Mouse (Mus musculus) forebrain, embryonic 11.5 days (tissue): Measurements from ENCODE around the gene Gja5. TPM values are rescaled to one million over a fixed set of nuclear protein-coding genes. Genes with fewer than 3 reads are reported as not detected.
"Not testable (repeated sequence)": the region's sequence is repeated elsewhere in the genome, so short reads cannot be mapped to it uniquely, and the experiment has no call there.

ENCODE experiments used
- ATAC-seq: fragments of 200-750 bp; cut with Nextera tagmentation; replicated peaks from 2 replicates; pipeline ENCODE4 v1.8.0; 2017; ENCODE audit warnings: moderate TSS enrichment; ENCODE audit not compliant: low FRiP score
- DNase-seq: peaks from one replicate; pipeline ENCODE4 v3.0.0-alpha.2; 2017; ENCODE audit warnings: low spot score
- H3K27ac ChIP-seq: fragments of 300-500 bp; sonication (generic); 2 replicates; pipeline ENCODE4 v1.5.1; 2014; ENCODE audit warnings: low read depth, low read length
- H3K27me3 ChIP-seq: fragments of 300-500 bp; sonication (generic); 2 replicates; pipeline ENCODE4 v1.6.1; 2014; ENCODE audit warnings: mild to moderate bottlenecking, low read length, mixed read lengths; ENCODE audit not compliant: control insufficient read depth, insufficient read depth
- H3K36me3 ChIP-seq: fragments of 300-500 bp; sonication (generic); 2 replicates; pipeline ENCODE4 v1.6.1; 2014; ENCODE audit warnings: mild to moderate bottlenecking, low read length, moderate library complexity, mixed read lengths; ENCODE audit not compliant: control insufficient read depth, insufficient read depth
- H3K4me1 ChIP-seq: fragments of 300-500 bp; sonication (generic); replicated peaks from 2 replicates; pipeline ENCODE4 v1.6.1; 2014; ENCODE audit warnings: low read length, mixed read lengths; ENCODE audit not compliant: control insufficient read depth, insufficient read depth
- H3K4me2 ChIP-seq: fragments of 300-500 bp; sonication (generic); 2 replicates; pipeline ENCODE4 v1.6.1; 2014; ENCODE audit warnings: low read depth, mild to moderate bottlenecking, low read length, moderate library complexity, mixed read lengths; ENCODE audit not compliant: severe bottlenecking
- H3K4me3 ChIP-seq: fragments of 300-500 bp; sonication (generic); 2 replicates; pipeline ENCODE4 v1.5.1; 2014; ENCODE audit warnings: low read depth, low read length
- H3K9ac ChIP-seq: fragments of 300-500 bp; sonication (generic); 2 replicates; pipeline ENCODE4 v1.6.1; 2014; ENCODE audit warnings: low read length
- H3K9me3 ChIP-seq: fragments of 300-500 bp; sonication (generic); 2 replicates; pipeline ENCODE4 v1.6.1; 2016; ENCODE audit warnings: low read length, mixed read lengths; ENCODE audit not compliant: control insufficient read depth
- WGBS: fragments of 180-500 bp; shearing (Covaris S2); extraction: QIAGEN DNeasy Blood & Tissue Kit; methylation state at CpG from one replicate; pipeline ENCODE4 v1.1.7; 2014; 5-methylcytosine and 5-hydroxymethylcytosine counted together
- polyA plus RNA-seq: library from polyadenylated mRNA; unstranded; fragments of >200 nt; fragmentation: Nextera tagmentation; extraction: Ambion mirVana; gene quantifications from 2 replicates; pipeline ENCODE4 v1.2.1, GENCODE M21; 2014

Gja5 gene
- polyA plus RNA-seq, 1 experiment from 2014 or later, result 2.5 TPM

DNA sequence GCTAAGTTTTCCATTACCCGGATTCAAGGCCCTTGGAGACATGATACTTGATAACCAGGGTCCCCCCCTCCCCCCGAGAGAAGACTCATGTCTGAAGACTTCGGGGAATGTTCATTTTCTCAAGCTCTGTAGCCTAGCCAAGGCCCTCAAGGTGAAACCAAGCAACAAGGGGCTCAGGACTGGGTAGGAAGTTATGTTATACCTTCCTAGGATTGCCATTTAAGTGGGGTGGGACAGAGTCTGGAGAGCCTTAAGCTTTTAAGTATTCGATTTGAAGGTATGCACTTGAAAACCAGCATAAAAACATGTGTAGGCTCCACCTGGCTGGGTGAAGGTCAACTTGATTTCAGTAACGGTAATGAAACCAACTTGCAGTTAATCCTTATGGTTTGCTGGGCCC lies 154.2 kb downstream of the Gja5 start:
- no peak overlapping the region for H3K4me3 ChIP-seq
- no peak overlapping the region for H3K9ac ChIP-seq
- H3K4me2 ChIP-seq, result no peak overlapping the region
- H3K4me1 ChIP-seq, result no peaks in the 10 kb centered on the region
- no peak for ATAC-seq
- no peaks in the 10 kb centered on the region for H3K27me3 ChIP-seq
- no peaks in the 10 kb centered on the region for H3K36me3 ChIP-seq
- H3K9me3 ChIP-seq, result no peaks in the 10 kb centered on the region
- no peak overlapping the region for H3K27ac ChIP-seq
- WGBS, result 88% methylated on average over 5 of the region's 5 CpGs
- no peak for DNase-seq

- Histone ChIP-seq H3K27me3 (no peaks in the 10 kb centered on the region), H3K4me3 (no peak overlapping the region), H3K4me2 (no peak overlapping the region), H3K9me3 (no peaks in the 10 kb centered on the region), H3K36me3 (no peaks in the 10 kb centered on the region), H3K9ac (no peak overlapping the region), H3K4me1 (no peaks in the 10 kb centered on the region), H3K27ac (no peak overlapping the region)
- WGBS, result 95% methylated on average over 4 of the region's 4 CpGs
- DNase-seq (no peak), ATAC-seq (no peak)
Measured at GRCm38 (mm10) chr3:97060119-97060518, 155.6 kb downstream of the Gja5 start.

- Histone ChIP-seq H3K27ac (no peak overlapping the region), H3K36me3 (no peaks in the 10 kb centered on the region), H3K4me2 (no peak overlapping the region), H3K27me3 (no peaks in the 10 kb centered on the region), H3K4me3 (no peak overlapping the region), H3K9ac (no peak overlapping the region), H3K9me3 (no peaks in the 10 kb centered on the region), H3K4me1 (no peaks in the 10 kb centered on the region)
- WGBS, result 79% methylated on average over 5 of the region's 5 CpGs
- no peak for ATAC-seq
- DNase-seq, result no peak
Measured at GRCm38 (mm10) chr3:97062814-97063213, 158.3 kb downstream of the Gja5 start.

DNA sequence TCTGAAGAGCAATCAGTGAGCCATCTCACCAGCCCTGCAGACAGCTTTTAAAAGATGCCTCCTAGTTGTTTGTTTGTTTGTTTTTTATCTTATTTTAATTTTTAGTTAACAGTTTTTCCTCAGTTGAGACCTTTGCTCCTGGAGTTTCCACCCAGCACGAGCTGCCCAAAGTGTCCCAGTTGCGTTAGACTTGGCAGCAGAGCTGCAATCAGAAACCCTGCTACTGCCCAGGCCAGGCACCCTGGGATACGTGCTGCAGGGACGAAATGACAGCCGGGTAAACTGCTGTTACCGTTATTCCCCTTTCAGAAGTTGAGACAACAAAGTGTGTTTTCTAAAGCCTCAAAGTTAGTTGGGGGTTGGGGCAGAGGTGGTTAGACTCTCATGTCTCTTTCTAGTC lies 159.6 kb downstream of the Gja5 start:
- no peak for ATAC-seq
- Histone ChIP-seq H3K4me3 (no peak overlapping the region), H3K27ac (no peak overlapping the region), H3K27me3 (no peaks in the 10 kb centered on the region), H3K9me3 (no peaks in the 10 kb centered on the region), H3K4me2 (no peak overlapping the region), H3K36me3 (no peaks in the 10 kb centered on the region), H3K9ac (no peak overlapping the region), H3K4me1 (no peaks in the 10 kb centered on the region)
- WGBS, result 62% methylated on average over 6 of the region's 6 CpGs
- DNase-seq, result no peak

DNA sequence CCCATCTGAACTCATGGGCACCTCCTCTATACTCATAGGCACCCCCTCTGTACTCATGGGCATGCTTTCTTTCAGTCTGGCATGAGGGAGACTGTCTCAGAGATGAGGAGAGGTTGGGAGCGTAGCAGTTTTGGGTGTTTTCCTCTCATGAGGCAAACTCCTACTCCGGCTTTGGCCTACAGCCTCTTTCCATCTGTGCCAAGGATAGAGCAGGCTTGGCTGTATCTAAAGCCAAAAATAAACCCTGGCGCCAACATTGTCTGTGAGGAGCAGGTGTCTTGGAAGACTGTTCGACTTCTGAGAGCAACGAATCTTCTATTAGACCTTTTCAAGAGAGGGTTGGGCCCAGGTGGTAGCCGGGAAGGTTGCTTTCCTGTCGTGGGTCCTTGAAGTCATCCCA lies 165.1 kb downstream of the Gja5 start:
- ATAC-seq, H3K36me3 ChIP-seq, H3K4me2 ChIP-seq, H3K9me3 ChIP-seq, H3K27ac ChIP-seq, H3K4me1 ChIP-seq, DNase-seq, H3K4me3 ChIP-seq, H3K27me3 ChIP-seq, H3K9ac ChIP-seq: not testable (repeated sequence)
- 94% methylated on average over 7 of the region's 7 CpGs for WGBS

DNA sequence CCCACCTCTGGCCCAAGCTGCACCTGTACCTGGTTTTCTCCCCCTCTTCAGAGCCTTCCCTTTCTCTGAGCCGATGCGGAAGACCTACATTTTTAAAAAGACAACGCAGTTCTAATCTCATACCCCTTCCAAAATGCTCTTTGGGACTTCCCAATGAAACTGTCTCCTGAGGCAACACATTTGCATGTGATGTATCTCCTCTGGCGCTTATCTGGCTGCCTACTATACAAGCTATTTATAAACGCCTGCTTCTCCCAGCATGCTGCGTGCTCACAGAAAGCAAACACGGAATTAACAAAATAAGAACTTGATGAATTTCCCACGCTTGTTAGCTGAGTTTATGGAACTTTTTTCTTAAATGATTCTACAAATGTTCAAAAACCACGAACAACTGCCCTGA lies 167.4 kb downstream of the Gja5 start:
- ATAC-seq, DNase-seq, H3K9ac ChIP-seq, H3K9me3 ChIP-seq, H3K4me3 ChIP-seq, H3K4me2 ChIP-seq, H3K4me1 ChIP-seq, H3K36me3 ChIP-seq, H3K27me3 ChIP-seq, H3K27ac ChIP-seq: not testable (repeated sequence)
- 84% methylated on average over 9 of the region's 9 CpGs for WGBS

GRCm38 (mm10) chr3:97072361-97072760 lies 167.9 kb downstream of the Gja5 start:
- H3K36me3 ChIP-seq, ATAC-seq, H3K27ac ChIP-seq, H3K4me2 ChIP-seq, H3K4me1 ChIP-seq, DNase-seq, H3K9ac ChIP-seq, H3K4me3 ChIP-seq, H3K9me3 ChIP-seq, H3K27me3 ChIP-seq: not testable (repeated sequence)
- 82% methylated on average over 5 of the region's 5 CpGs for WGBS

DNA sequence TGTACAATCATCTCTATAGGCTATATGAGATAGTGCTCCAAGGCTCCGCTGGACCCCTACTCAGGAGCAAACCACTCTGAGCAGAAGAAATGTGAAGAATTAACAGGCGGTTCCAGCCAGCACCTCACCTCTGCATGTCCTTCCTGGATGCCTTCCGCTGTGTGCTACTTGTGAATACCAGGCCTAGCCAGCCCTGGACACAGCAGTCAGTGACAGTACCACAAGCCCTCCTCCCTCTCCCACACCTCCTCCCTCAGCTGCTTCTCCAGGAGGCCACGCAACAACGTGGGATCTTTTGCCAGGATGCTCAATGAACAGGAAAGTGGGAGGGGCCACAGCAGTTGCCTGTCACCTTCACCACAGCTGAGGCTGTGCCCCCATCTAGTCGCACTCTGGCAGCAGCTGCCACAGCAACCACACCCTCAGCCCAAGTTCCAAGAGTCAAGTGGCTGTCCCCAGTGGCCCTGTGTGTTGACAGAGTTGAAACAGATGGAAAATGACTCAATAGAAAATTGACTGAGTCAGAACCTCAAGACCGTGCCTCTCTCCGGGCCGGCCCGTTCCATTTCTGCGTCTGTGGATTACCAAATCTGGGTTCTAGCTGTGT lies 171.4 kb downstream of the Gja5 start:
- WGBS, result 32% methylated on average over 2 of the region's 11 CpGs
- DNase-seq, ATAC-seq: not testable (repeated sequence)

DNA sequence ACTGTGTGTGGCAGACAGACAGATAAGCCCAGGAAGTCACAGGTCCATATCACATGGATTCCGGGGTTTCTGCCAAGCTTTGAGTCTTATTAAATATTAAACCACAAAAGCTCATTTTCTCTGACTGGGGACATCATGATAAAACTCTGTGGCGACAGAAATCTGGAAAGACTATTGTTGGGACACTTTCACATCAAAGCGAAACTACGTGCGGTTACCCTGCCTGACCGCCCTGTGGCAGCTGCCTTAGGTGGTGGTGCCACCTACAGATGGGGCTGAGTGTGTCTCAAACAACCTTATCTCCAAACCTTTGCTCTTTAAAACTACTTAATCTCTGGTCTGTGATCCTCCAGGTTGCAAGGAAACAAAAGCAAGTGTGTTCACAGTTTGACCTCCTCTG lies 171.9 kb downstream of the Gja5 start:
- no peak overlapping the region for H3K4me3 ChIP-seq
- H3K27ac ChIP-seq, result no peak overlapping the region
- DNase-seq (no peak), ATAC-seq (no peak)
- no peak overlapping the region for H3K9ac ChIP-seq
- H3K9me3 ChIP-seq, result no peaks in the 10 kb centered on the region
- no peak overlapping the region for H3K4me2 ChIP-seq
- no peaks in the 10 kb centered on the region; the same call in 1 of the 2 replicates for H3K4me1 ChIP-seq
- no peaks in the 10 kb centered on the region for H3K27me3 ChIP-seq
- 43% methylated on average over 6 of the region's 6 CpGs for WGBS
- no peaks in the 10 kb centered on the region for H3K36me3 ChIP-seq

More for the DNA sequence above, 171.4 kb downstream of the Gja5 start:
- not testable (repeated sequence) for H3K4me3 ChIP-seq, H3K9me3 ChIP-seq, H3K36me3 ChIP-seq, H3K27ac ChIP-seq, H3K27me3 ChIP-seq, H3K4me2 ChIP-seq, H3K9ac ChIP-seq, H3K4me1 ChIP-seq
